Mouse (Mus musculus) stomach, postnatal 0 days (tissue): ENCODE data around the gene Birc7. TPM values are rescaled to one million over a fixed set of nuclear protein-coding genes. Genes with fewer than 3 reads are reported as not detected.

Source experiments
- ATAC-seq: fragments of 200-750 bp; cut with Nextera tagmentation; 2 replicates; pipeline ENCODE4 v1.8.0; 2017; ENCODE audit not compliant: low FRiP score, low TSS enrichment
- DNase-seq: peaks from one replicate; pipeline ENCODE4 v3.0.0-alpha.2; 2016; ENCODE audit warnings: low spot score
- H3K27ac ChIP-seq: fragments of 300-500 bp; sonication (generic); replicated peaks from 2 replicates; pipeline ENCODE4 v1.5.1; 2014; ENCODE audit warnings: mild to moderate bottlenecking, control low read depth
- H3K27me3 ChIP-seq: fragments of 300-500 bp; sonication (generic); 2 replicates; pipeline ENCODE4 v1.6.1; 2014; ENCODE audit warnings: low read length; ENCODE audit not compliant: control insufficient read depth, insufficient read depth
- H3K36me3 ChIP-seq: fragments of 300-500 bp; sonication (generic); 2 replicates; pipeline ENCODE4 v1.6.1; 2014; ENCODE audit warnings: low read length, mixed read lengths; ENCODE audit not compliant: control insufficient read depth, insufficient read depth
- H3K4me1 ChIP-seq: fragments of 300-500 bp; sonication (generic); replicated peaks from 2 replicates; pipeline ENCODE4 v1.6.1; 2014; ENCODE audit warnings: antibody characterized with exemption; ENCODE audit not compliant: control insufficient read depth, insufficient read depth
- H3K4me2 ChIP-seq: fragments of 300-500 bp; sonication (generic); replicated peaks from 2 replicates; pipeline ENCODE4 v1.6.1; 2014; ENCODE audit warnings: low read depth, mild to moderate bottlenecking, control low read depth, moderate library complexity
- H3K4me3 ChIP-seq: fragments of 300-500 bp; sonication (generic); 2 replicates; pipeline ENCODE4 v1.5.1; 2014; ENCODE audit warnings: low read depth, low read length, control low read depth
- H3K9ac ChIP-seq: fragments of 300-500 bp; sonication (generic); 2 replicates; pipeline ENCODE4 v1.6.1; 2014; ENCODE audit warnings: mild to moderate bottlenecking, low read length, control low read depth, mixed read lengths
- H3K9me3 ChIP-seq: fragments of 300-500 bp; sonication (generic); 2 replicates; pipeline ENCODE4 v1.6.1; 2016; ENCODE audit warnings: low read length; ENCODE audit not compliant: control insufficient read depth
- CTCF ChIP-seq: IDR thresholded peaks from 2 replicates; pipeline ENCODE4 v1.5.1; 2016; ENCODE audit warnings: antibody characterized with exemption, low read depth, mild to moderate bottlenecking, moderate library complexity
- EP300 ChIP-seq: optimal IDR thresholded peaks from 2 replicates; pipeline ENCODE3; 2016; ENCODE audit warnings: antibody characterized with exemption
- WGBS: fragments of 180-500 bp; shearing (Covaris S2); extraction: QIAGEN DNeasy Blood & Tissue Kit; methylation state at CpG from one replicate; pipeline ENCODE4 v1.1.7; 2014; 5-methylcytosine and 5-hydroxymethylcytosine counted together
- polyA plus RNA-seq: library from polyadenylated mRNA; unstranded; fragments of >200 nt; fragmentation: Nextera tagmentation; extraction: Ambion mirVana; gene quantifications from 2 replicates; pipeline ENCODE4 v1.2.1, GENCODE M21; 2015

Birc7 gene
- polyA plus RNA-seq, 1 experiment from 2014 or later: 0.06 TPM

- TF ChIP-seq EP300: no peak
- TF ChIP-seq CTCF: no peak
- WGBS: 44% methylated on average over 3 of the region's 3 CpGs
- Histone ChIP-seq H3K4me3 (no peak overlapping the region), H3K9ac (no peak overlapping the region), H3K27ac (no peak overlapping the region), H3K4me1 (peaks cover 5% of the 10 kb centered on the region; the same call in 1 of the 2 replicates), H3K4me2 (no peak overlapping the region), H3K36me3 (peaks cover 24% of the 10 kb centered on the region), H3K9me3 (no peaks in the 10 kb centered on the region), H3K27me3 (no peaks in the 10 kb centered on the region)
- peak; percentile 33 for DNase-seq
- no peak for ATAC-seq
These were observed 12.9 kb upstream of the Birc7 start for GRCm38 (mm10) chr2:180915886-180916433.

GRCm38 (mm10) chr2:180919913-180920809, 8.7 kb upstream of the Birc7 start:
- H3K9me3 ChIP-seq: no peaks in the 10 kb centered on the region
- H3K9ac ChIP-seq: peak overlapping the region; percentile 99
- TF ChIP-seq EP300 (no peak), CTCF (no peak)
- H3K27me3 ChIP-seq: no peaks in the 10 kb centered on the region
- peak overlapping the region; percentile 93 for H3K4me3 ChIP-seq
- WGBS: under 1% methylated on average over 52 of the region's 61 CpGs
- H3K4me1 ChIP-seq: peaks cover 5% of the 10 kb centered on the region; the same call in 1 of the 2 replicates
- peak overlapping the region; percentile 78 for H3K4me2 ChIP-seq
- H3K27ac ChIP-seq: peak overlapping the region; percentile 82
- no peak for ATAC-seq
- H3K36me3 ChIP-seq: 0 out of 2 replicates have a peak, but pooled peaks cover 7% of the 10 kb centered on the region
- no peak for DNase-seq

GRCm38 (mm10) chr2:180920810-180921400, 7.9 kb upstream of the Birc7 start, which contains the start of gene Ythdf1:
Gene Ythdf1, minus strand, starts transcription at chr2:180920949.
- under 1% methylated on average over 23 of the region's 56 CpGs for WGBS
- Histone ChIP-seq H3K9ac (peak within 1 kb of the TSS; percentile 99), H3K4me3 (peak within 1 kb of the TSS; percentile 93), H3K9me3 (no peaks in the 10 kb centered on the region), H3K27ac (peak within 1 kb of the TSS; percentile 82), H3K27me3 (no peaks in the 10 kb centered on the region), H3K36me3 (0 out of 2 replicates have a peak, but pooled peaks cover 4% of the 10 kb centered on the region), H3K4me2 (peak within 1 kb of the TSS; percentile 78), H3K4me1 (peaks cover 5% of the 10 kb centered on the region; the same call in 1 of the 2 replicates)
- ATAC-seq (peak; percentile 96), DNase-seq (peak; percentile 98)
- TF ChIP-seq EP300: no peak
- no peak for TF ChIP-seq CTCF

GRCm38 (mm10) chr2:180922739-180923138, 6.1 kb upstream of the Birc7 start:
- Histone ChIP-seq H3K27ac (no peak overlapping the region), H3K4me3 (no peak overlapping the region), H3K9ac (no peak overlapping the region), H3K27me3 (no peaks in the 10 kb centered on the region), H3K36me3 (0 out of 2 replicates have a peak, but pooled peaks cover 2% of the 10 kb centered on the region), H3K4me1 (peaks cover 5% of the 10 kb centered on the region; the same call in 1 of the 2 replicates), H3K9me3 (no peaks in the 10 kb centered on the region), H3K4me2 (no peak overlapping the region)
- ATAC-seq: no peak
- WGBS: 90% methylated on average over 6 of the region's 6 CpGs
- no peak for DNase-seq
- TF ChIP-seq CTCF: no peak
- TF ChIP-seq EP300: no peak

GRCm38 (mm10) chr2:180925176-180925575, 3.6 kb upstream of the Birc7 start:
- no peaks in the 10 kb centered on the region for H3K36me3 ChIP-seq
- no peak overlapping the region for H3K27ac ChIP-seq
- no peak overlapping the region for H3K9ac ChIP-seq
- H3K4me1 ChIP-seq: no peaks in the 10 kb centered on the region
- TF ChIP-seq CTCF (peak; percentile 98), EP300 (no peak)
- H3K27me3 ChIP-seq: no peaks in the 10 kb centered on the region
- H3K9me3 ChIP-seq: no peaks in the 10 kb centered on the region
- WGBS: 2% methylated on average over 4 of the region's 4 CpGs
- peak; percentile 78 for DNase-seq
- H3K4me2 ChIP-seq: no peak overlapping the region
- H3K4me3 ChIP-seq: no peak overlapping the region
- no peak for ATAC-seq
